Mouse (Mus musculus) stomach, postnatal 0 days (tissue): ENCODE results near the gene Disc1.

ENCODE experiments used
- CTCF ChIP-seq: IDR thresholded peaks from 2 replicates; pipeline ENCODE4 v1.5.1; 2016; ENCODE audit warnings: antibody characterized with exemption, low read depth, mild to moderate bottlenecking, moderate library complexity
- EP300 ChIP-seq: optimal IDR thresholded peaks from 2 replicates; pipeline ENCODE3; 2016; ENCODE audit warnings: antibody characterized with exemption

- TF ChIP-seq CTCF (no peak), EP300 (no peak)
Observed at GRCm38 (mm10) chr8:125184452-125184817, 130.4 kb downstream of the Disc1 start.
